Mouse (Mus musculus): Measurements from ENCODE around the gene Tnfrsf13b.

DNA sequence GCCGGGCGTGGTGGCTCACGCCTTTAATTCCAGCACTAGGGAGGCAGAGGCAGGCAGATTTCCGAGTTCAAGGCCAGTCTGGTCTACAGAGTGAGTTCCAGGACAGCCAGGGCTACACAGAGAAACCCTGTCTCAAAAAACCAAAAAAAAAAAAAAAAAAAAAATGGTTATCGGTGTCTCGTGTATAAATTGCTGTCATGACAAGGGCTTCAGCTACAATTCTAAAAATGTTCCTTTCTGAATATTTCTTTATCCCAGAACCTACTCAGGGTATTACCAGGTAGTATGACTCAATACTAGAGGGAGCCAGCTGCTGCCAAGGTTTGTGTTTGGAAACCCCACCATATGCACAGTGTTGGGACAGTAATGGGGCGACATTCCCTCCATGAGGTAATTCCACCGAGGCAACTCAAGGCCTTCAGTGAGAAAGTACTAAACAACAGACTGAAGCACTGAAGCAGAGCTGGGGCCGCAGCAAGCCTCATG, 4.2 kb upstream of the Tnfrsf13b start:
- TF ChIP-seq CTCF (conservative IDR thresholded peaks at IDR 0.05; ENCODE audit: low read length) (no peak), POU5F1 (IDR thresholded peaks at IDR 0.05; ENCODE audit: borderline replicate concordance, low read length) (no peak)

All from E14TG2a.4 (cell line).